Mouse (Mus musculus) ES-E14 (cell line): Measurements from ENCODE around the gene Dock10.

Source experiments
- CHD2 ChIP-seq: IDR thresholded peaks from 2 replicates; pipeline ENCODE4 v1.6.1; 2014; ENCODE audit warnings: mild to moderate bottlenecking, low read depth, low read length, inconsistent platforms
- HCFC1 ChIP-seq: IDR thresholded peaks from 2 replicates; pipeline ENCODE4 v1.6.1; 2012; ENCODE audit warnings: low read length, inconsistent platforms, borderline replicate concordance; ENCODE audit not compliant: insufficient read depth
- MAFK ChIP-seq: IDR thresholded peaks from 2 replicates; pipeline ENCODE4 v1.6.1; 2014; ENCODE audit warnings: mild to moderate bottlenecking, low read depth, low read length, inconsistent platforms; ENCODE audit not compliant: insufficient read depth
- ZC3H11A ChIP-seq: IDR thresholded peaks from 2 replicates; pipeline ENCODE4 v1.6.1; 2012; ENCODE audit warnings: low read depth, mild to moderate bottlenecking, inconsistent platforms, low read length, borderline replicate concordance
- ZNF384 ChIP-seq: IDR thresholded peaks from 2 replicates; pipeline ENCODE4 v1.6.1; 2012; ENCODE audit warnings: low read depth, low read length, inconsistent platforms

GRCm38 (mm10) chr1:80582186-80582585, 176.1 kb downstream of the Dock10 start:
- TF ChIP-seq ZNF384 (no peak), MAFK (no peak), CHD2 (no peak), ZC3H11A (no peak), HCFC1 (no peak)
